Mouse (Mus musculus) T-helper 2 cell (primary cell): ENCODE results near the gene Cend1.
"Not testable (repeated sequence)": the region's sequence is repeated elsewhere in the genome, so short reads cannot be mapped to it uniquely, and the experiment has no call there.

Source experiments
- in situ Hi-C: fragments of 300-600 bp; cut with MboI, MseI; formaldehyde crosslinking; loops from one replicate; pipeline ENCODE4 v1.15.1; 2025; ENCODE audit warnings: high pct_unique_total_duplicates

Cend1 gene

DNA sequence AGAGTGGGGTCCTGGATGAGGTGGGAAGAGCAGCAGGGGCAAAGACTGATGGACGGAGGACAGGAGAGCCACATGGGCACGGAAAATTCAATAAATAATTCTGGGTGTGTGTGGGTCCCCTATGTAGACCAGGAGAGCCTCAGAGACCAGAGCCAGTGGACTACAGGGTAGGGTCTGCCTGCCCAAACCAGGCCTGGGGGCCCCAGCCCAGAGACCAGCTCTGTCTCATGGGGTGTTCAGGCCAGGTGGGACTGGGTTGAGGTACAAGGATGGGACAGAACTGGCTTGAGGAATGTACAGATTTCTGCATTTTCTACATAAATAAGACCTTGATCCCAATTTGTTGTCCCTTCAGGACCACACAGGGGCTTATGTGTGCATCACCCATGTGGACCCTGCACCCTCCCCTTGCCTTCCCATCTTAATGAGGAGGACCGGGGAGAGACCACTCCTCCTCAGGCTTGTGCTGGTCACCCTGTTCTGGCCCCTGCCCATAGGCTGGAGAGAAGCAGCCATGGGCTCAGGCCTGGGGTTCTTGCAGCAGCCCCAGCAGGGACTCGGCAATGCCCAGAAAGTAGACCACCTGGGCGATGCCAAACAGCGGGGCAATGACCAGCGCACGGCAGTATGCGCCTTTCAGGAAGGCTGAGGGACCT lies 1.4 kb upstream of the Cend1 start:
- in situ Hi-C loops = no loop called here

DNA sequence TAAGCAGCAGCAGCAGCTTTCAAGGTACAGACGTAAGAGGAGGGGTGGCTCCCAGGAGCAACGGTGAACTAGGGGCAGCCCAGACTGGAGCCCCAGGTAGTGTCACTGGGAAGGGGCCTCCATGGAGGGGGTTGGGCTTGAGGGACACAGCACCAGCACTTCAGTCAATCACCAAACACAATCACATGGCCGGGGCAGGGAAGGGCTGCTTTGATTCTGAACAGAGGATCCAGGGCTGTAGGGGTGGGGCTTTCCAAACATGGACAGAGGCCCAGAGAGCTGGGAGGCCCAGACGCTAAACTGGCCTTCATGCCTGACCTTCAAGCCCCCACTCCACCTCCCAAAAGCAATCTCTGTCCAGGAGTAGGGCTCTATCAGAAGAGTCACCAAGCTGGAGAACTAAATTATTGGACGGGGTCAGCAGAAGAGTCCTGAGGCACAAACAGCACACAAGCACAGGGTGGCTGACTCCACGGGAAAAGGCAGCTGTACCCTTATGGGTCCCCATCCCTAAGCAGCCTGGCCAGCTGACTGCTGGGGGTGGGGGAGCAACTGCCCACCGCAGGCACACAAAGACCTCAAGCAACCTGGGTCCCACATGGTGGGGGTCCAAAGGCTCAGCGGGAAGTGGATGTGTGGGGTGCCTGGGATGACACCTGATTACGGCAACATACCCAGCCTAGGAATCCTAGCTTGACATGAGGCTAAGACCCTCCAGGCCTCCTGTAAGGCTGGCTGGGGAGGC lies 721 bp upstream of the Cend1 start:
- in situ Hi-C loops = no loop called here

DNA sequence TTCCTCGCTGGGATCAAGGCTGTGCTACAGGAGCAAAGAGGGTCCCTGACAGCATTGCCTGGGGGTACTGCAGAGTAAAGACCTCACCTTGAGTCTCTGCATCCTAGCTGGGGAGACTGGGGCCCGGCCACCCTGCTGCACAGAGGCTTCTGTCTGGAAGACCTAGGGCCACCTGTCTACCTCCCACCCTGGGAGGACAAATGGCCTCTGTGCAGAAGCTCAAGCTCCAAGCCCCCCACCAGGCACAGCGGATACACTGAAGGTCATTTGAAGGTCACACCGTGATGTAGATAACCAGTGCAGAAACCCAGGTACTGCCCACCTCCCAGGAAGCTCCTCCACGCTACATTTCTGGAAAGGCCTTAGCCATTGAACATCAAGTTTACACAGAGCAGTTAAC lies 590 bp downstream of the Cend1 start:
- in situ Hi-C loops = no loop called here

DNA sequence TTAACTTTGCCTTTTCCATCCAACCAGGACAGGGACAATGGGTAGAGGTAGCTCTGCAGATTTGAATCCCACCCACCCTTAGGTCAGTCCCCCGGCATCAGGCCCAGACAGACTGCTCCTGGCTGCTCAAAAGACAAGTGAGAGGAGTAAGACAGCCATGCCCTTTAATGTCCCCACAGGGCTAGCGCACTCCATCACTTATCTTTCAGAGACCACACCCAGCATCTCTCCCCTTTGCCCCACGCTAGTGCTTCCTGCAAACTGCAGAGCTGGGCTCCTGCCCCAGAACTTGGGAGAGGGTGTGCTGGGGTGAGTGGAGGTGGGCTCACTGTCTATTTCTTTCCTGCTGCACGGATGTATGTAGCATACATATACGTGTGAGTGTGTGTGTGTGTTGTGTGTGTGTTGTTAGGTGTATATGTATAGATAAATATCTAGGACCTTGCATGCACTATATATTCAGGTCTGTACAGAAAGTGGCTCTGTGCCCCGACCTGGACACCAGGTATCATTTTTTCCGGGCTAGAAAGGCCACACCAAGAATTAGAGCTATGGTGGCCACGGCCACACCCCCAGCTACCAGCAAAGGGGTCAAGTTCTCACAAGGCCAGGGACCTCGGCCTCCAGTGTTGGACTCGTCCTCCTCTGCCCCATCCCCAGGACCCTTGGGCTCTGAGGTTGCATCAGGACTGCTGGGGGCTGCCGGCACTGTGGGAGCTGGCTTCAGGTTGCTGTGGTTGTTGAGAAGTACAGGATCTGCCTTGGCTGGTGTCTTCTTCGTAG lies 2.2 kb downstream of the Cend1 start:
- in situ Hi-C loops = no loop called here

DNA sequence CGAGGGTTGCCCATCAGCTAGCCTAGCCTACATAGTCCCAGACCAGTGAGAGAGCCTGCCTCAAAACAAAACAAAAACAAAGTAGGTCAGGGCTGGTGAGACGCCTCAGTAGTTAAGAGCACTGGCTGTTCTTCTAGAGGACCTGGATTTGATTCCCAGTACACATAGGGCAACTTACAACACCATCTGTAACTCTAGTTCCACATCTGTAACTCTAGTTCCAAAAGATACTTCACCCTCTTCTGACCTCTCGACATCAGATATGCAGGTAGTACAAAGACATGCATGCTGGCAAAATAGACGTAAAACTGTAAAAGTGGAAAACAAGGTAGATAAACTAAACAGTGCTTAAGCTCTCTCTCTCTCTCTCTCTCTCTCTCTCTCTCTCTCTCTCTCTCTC lies 5.5 kb downstream of the Cend1 start:
- in situ Hi-C loops = no loop called here

DNA sequence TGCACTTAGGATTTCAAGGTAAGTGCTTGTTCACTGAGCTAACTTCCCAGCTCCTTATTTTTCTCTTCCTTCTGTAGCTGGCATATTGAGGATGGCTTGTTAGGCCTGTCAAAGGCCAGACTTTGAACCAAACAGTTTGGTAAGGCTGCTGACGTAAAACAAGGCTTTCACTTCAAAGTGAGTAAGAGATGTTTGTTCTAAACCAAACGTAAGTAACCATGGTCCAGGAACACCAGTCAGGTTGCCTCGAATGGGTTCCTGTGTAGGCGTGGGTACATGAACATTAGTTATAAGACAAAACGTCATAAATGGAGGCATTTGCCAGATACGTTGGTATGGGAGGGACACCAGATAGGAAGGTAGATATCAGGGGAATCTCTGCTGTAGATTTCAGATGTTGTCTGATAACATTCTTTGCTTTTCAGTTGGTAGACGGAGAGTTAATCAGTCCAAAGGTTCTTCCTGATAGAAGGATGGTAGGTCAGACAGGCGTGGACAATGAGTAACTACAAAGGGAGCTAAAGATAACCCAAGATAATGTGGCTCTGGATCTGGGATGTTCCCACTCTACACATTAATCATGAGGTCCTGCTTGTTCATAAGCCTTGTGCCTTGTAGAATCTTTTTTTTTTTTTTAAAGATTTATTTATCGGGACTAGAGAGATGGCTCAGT lies 9.1 kb downstream of the Cend1 start:
- in situ Hi-C loops = no loop called here

DNA sequence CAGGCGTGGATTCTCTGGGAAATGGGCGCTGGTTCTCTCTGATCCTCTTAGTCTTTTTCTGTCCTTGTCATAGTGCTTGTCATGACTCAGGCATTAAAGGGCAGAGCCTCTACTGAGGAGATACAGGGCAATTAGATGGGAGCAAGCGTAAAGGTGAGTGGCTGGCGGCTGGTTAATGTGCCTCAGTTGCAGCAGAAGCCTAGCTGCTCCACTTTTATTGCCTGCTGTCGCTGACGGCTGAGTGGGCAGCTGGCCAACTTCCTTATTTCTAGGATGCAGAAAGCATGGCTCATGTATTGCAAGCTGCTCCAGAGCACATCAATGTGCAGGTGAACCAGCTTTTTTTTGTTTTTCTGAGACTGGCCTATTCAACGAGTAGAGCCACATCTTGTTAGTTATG lies 10.3 kb downstream of the Cend1 start:
- in situ Hi-C loops = no loop called here

DNA sequence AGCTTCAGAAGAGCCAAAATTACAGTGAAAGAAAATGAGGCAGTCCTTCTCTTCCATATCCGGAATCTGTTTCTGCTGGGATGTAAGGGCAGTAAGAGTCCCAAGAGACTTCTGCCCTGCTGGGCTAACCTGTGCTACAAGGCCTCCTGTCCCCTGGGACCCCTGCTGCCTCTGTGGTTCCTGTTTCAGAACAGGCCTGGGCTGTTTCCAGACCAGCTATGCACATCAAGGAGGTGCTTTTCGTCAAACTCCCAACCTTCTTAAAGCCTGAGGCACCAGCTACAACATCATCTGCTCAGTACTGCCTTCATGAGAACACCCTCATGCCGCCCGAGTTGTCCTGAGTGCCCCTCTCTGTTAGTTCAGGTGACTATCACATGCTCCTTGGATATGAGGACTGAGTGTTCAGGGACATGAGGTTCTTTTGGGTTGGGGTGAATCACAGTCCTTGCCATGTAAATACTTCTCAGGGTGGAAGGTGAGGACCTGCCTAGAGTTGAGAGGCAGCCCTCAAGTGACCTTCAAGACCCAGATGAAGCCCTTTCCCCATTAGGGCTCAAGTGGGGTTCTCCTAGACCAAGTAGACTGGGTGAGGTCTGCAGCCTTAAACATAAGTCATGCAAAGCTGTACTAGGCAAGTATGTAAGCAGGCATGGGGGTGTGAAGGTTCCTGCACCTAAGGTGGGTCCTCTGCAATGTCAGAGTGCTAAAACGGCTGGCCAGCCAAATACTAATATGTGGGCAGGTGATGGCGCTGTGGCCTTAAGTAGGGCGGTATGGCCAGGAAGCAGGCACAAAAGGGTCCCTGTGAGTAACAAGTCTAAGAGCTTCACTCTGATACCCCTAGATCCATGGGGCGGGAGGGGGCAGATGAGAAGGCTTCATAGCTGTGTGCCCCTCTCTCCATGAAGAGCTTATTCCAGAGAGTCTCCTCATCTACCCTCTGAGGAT lies 11.3 kb downstream of the Cend1 start:
- in situ Hi-C loops = no loop called here

DNA sequence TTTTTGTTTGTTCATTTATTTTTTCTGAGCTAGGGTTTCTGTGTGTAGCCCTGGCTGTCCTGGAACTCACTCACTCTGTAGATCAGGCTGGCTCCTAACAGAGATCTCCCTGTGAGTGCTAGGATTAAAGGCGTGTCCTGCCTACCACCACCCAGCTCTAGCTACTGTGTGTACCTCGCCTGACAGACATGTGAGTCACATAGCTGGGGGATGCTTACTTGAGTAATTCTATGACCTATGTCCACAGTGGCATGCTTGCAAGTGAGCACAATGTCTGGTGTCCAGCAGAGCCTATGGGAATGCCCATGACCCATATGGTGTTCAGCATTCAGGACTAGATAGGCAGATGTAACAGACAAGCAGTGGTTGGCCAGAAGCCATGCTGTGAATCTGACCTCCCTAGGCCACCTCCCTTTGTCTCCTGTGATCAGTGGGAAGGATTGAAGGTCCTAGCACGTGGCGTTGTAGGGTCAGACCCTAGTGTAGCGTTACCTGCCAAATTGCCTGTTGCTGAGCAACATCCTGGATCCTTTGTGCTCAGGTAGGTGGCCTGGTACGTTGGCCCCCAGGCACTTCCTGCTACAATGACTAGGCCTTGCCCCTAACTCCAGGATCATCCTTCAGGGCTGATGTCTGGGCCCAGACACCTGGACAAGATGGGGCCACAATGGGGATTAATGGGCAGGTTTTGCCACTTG lies 13.0 kb downstream of the Cend1 start:
- in situ Hi-C loops = no loop called here

DNA sequence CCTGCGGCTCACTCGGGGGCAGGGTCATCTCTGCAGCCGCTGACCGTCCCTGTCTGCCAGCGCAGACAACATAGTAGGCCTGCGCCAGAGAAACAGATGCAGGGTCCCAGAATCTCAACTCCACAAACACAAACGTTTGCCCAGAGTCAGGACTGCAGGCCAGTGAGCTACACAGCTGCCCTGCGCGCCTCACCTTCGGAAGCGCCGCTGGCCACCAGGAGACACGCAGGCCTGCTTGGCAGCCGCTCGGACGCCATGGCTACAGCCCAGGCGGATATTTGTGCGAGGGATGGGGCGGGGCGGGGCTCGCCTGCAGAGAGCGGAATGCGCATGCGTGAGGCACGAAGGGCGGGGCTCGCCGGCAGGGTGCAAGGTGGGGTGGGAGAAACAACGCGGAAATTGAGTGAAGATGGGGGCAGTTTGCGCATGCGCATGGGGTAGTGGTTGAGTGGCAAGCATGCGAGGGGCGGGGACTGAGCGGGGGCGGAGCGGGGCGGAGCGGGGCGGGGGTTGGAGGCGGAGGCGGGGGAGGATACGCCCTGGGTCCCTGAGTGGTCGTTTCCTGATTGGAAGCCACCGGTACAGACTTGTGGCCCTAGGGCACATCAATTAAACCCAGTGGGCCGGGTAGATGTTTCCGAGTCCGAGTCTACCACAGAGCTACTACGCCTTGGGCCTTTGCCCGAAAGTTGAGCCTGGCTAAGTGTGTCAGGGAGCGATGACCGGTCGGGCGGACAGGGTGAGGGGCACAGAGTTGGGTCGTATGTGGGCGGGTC lies 15.3 kb downstream of the Cend1 start, which contains the start of gene Gatd1:
Gene Gatd1, minus strand, starts transcription at position 328 of the 776 bp plus-strand sequence.
- in situ Hi-C loops = no loop called here

DNA sequence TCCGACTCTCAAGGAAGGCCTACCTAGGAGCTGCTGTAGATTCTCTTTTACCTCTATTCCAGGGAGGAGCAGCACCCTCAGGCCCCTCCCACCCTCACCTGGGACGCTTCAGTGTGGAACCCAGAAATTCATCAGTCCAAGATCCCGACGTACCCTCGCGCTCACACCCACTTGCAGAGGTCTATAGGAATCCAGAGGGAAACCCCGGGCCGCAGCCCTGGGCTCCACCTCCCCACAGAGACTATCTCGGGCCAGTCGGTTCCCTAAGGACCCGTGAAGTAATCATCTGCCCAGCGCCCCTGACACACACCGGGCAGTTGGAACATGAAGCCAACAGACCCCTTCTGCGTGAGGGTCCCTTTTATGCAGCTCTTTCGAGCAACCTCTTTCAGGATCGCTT lies 16.0 kb downstream of the Cend1 start:
- in situ Hi-C loops = no loop called here

DNA sequence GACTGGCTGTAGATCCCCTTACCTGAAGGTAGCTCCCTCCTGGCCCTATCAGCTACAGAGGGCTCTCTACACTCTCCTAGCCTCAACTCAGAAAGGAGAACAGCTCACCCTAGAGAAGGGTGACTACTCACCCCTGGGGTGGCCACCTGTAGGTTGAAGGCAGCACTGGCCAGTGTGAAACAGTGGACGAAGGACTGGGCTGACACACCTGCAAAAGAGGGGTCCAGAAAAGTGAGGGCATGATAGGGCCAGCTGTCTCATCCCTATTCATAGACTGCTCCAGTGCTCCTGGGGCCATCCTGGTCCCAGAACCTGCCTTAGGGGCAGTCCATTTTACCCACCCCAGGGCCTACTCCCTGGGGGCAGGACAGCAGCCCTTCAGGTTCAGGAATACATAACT lies 17.6 kb downstream of the Cend1 start:
- in situ Hi-C loops = no loop called here

DNA sequence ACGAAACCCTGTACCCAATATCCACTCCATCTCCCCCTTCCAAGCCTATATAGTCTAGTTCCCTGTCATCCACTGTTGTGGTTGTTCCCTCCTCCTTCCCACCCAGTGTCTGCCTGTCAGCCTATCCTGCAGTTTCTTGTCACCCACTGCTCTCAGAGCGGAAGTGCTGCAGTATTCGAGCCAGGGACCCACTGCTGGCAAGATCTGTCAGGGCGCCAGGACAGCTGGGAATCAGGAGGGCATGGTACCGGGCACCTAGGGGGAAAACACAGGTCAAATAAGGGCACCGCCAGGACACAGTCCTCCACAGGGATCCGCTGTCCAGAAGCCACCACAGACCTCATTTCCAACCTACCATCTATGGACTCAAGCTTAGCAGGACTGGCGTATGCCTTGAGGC lies 18.7 kb downstream of the Cend1 start:
- in situ Hi-C loops = no loop called here

DNA sequence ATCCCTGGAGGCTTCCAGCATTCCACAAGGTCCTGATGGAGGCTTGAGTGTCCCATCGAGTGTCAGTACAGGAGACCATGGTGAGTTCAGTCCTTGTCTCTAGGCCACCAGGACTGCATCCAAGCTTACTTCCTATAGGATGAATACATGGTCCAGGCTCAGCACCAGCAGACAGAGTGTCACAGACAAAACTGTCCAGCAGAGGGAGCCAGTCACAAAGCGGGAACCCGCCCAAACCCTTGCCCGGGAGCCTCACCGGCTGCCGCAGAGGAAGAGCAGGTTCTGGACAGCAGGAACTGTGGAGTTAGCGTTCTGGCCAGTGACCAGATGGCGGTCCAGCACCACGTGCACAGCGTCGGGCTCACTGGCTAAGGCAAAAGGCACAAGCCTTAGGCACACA lies 20.5 kb downstream of the Cend1 start:
- in situ Hi-C loops = no loop called here

DNA sequence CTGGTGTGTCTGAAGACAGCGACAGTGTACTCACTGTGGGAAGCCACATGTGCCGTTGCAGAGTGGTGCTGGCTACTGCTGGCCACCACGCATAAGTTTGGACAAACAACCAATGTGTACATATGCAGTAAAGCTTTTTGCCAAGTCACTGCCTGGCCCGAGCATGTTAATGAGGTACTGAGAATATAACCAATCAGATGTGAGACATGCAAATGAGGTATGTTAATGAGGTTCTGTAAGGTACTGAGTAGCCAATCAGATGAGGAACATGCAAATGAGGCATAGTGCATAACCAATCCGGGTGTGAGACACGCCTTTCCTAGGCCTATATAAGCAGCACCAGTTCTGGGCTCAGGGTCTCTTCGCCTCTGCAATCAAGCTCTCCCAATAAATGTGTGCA lies 21.6 kb downstream of the Cend1 start:
- in situ Hi-C loops = not testable (repeated sequence)

DNA sequence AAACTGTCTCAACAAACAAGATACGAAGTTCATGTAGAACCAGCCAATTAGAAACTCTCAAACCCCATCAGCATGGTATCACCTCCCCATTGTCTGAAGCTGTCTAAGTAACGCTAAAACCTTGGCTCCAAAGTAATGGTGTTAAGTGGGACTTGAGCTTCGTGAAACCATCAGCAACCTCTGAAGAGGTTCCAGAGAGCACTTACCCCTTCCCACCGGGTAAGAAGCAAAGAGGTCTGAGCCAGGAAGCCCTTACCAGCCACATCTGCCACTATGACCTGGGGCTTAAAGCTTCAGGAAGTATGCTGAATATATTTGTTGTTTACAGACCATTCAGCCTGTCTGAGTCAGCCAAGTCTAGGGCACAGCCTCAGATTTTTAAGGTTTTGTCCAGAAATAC lies 23.8 kb downstream of the Cend1 start:
- in situ Hi-C loops = no loop called here

DNA sequence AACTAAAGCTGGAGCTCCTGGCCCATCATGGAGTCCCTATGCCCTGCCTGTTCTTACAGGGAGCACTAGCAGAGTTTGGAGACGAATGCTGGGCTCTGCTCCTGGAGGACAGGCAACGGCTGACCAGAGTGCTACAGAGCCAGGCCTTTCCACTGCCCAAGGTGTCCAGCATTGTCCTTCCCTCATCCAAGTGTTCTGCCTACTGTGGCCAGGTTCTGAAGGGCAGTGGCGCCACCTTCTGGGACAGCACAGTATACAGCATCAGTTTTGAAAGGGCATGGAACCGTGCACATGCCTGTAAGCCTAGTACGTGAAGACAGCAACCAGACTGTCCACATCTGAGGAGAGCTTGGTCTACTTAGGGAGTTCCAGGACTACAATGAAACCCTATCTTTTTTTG lies 26.0 kb downstream of the Cend1 start:
- in situ Hi-C loops = no loop called here

DNA sequence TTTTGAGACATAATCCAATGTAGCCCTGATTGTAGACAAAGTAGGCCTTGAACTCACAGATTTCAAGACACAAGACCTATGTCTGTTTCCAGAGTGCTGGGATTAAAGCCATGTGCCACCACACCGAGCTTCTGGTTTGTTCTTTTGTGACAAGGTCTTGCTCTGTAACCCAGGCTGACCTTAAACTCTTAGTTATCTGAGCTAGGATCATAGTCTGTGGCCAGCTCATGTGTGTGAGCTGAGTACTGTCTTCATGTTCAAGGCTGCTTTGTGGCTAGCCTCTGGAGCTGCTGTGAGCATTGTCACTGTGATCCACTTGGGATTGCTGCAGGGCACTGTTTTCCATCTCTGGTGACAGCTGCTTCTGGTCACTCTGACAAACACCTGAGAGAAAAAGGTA lies 33.9 kb downstream of the Cend1 start:
- in situ Hi-C loops = no loop called here

DNA sequence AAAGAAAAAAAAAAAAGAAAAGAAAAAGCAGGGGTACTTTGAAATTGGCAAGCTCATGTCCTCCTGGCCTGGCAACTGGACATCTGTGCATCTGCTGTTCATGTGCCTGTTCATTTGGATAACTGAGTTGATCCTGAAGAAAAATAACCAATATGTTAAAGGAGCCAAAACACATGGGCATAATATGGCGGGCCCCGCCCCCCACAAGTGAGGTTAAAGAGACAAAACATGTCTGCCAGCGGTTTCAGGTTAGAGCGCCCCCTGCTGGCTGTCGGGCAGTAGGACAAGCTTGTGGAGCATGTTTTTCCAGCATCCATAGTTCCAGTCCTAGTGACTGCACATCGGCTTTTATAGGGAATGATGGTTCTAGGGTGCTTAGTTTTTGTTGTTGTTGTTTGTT lies 34.5 kb downstream of the Cend1 start:
- in situ Hi-C loops = no loop called here

DNA sequence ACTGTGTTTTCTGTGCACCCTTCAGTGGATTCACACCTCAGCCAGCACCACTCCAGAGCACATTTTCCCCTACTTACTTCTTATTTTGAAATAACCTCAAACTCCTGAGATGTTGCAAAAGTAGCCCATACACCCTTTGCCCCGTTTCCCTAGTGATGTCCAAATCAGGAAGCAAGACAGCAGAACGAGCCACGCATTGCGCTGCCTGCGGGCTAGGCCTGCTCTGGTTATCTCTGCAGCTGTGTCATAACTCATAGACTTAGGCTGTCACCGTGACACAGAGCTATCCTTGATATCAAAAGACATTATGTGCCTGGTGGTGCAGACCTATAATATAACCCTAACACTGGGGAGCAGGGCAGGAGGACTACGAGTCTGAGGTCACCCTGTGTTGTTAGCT lies 35.1 kb downstream of the Cend1 start:
- in situ Hi-C loops = no loop called here
